Mouse (Mus musculus) liver, embryonic 18 days (tissue): ENCODE results near the gene Papolg. TPM values are rescaled to one million over a fixed set of nuclear protein-coding genes. Genes with fewer than 3 reads are reported as not detected.

Experiments
- polyA plus RNA-seq: library from polyadenylated mRNA; depleted of rRNA; stranded (reverse); fragments of >200 nt; gene quantifications from 2 replicates; pipeline ENCODE4 v1.2.3, GENCODE M21; 2012; rRNA removed

Gene Papolg
- 2.7 and 3.2 TPM in 2 replicates for polyA plus RNA-seq

GRCm38 (mm10) chr11:23895060-23895426, at the start of gene Papolg:
Papolg (minus strand) TSS chr11:23895253.

Other genes with a start within 250 kb of the Papolg start
- gene Pus10, start 229.6 kb downstream of the Papolg start, polyA plus RNA-seq = 6.0 TPM in 2 replicates
- gene Pex13, start 229.3 kb downstream of the Papolg start, polyA plus RNA-seq = 7.4 and 8.1 TPM in 2 replicates
- 1.1 and 1.2 TPM in 2 replicates for gene Rel, start 124.3 kb downstream of the Papolg start, polyA plus RNA-seq
- gene A830031A19Rik, start 179.8 kb upstream of the Papolg start, polyA plus RNA-seq = not detected in 2 replicates
- 3.8 and 4.7 TPM in 2 replicates for gene Bcl11a, start 182.8 kb upstream of the Papolg start, polyA plus RNA-seq